Mouse (Mus musculus): ENCODE data around the gene Ttc27. TPM values are rescaled to one million over a fixed set of nuclear protein-coding genes. Genes with fewer than 3 reads are reported as not detected.

The Ttc27 gene
- polyA plus RNA-seq, 1 experiment = 0.67 TPM

GRCm38 (mm10) chr17:74819711-74820110, 102.2 kb downstream of the Ttc27 start:
- no peak overlapping the region for H3K27ac ChIP-seq (ENCODE audit: insufficient read depth, low read depth, low read length)
- H3K4me3 ChIP-seq (ENCODE audit: low read depth, low read length) = no peak overlapping the region
- 69% methylated on average over 2 of the region's 2 CpGs for WGBS
- no peaks in the 10 kb centered on the region for H3K27me3 ChIP-seq (ENCODE audit: control insufficient read depth, insufficient read depth, low read length)
- no peaks in the 10 kb centered on the region for H3K4me1 ChIP-seq (ENCODE audit: control insufficient read depth, insufficient read depth, insufficient read length, low read length)
- no peaks in the 10 kb centered on the region for H3K36me3 ChIP-seq (ENCODE audit: control insufficient read depth, insufficient read depth, low read length)
- TF ChIP-seq CTCF (IDR thresholded peaks at IDR 0.05; ENCODE audit: extremely low read depth, insufficient read length, insufficient replicate concordance, low read depth, low read length) (no peak), POLR2A (IDR thresholded peaks at IDR 0.05; ENCODE audit: low read depth, low read length) (no peak)

- Histone ChIP-seq H3K4me1 (ENCODE audit: control insufficient read depth, insufficient read depth, insufficient read length, low read length) (no peaks in the 10 kb centered on the region), H3K36me3 (ENCODE audit: control insufficient read depth, insufficient read depth, low read length) (no peaks in the 10 kb centered on the region), H3K27ac (ENCODE audit: insufficient read depth, low read depth, low read length) (no peak overlapping the region), H3K4me3 (ENCODE audit: low read depth, low read length) (no peak overlapping the region), H3K27me3 (ENCODE audit: control insufficient read depth, insufficient read depth, low read length) (no peaks in the 10 kb centered on the region)
- TF ChIP-seq CTCF (IDR thresholded peaks at IDR 0.05; ENCODE audit: extremely low read depth, insufficient read length, insufficient replicate concordance, low read depth, low read length) (no peak), POLR2A (IDR thresholded peaks at IDR 0.05; ENCODE audit: low read depth, low read length) (no peak)
- WGBS = 89% methylated on average over 2 of the region's 2 CpGs
Measured at GRCm38 (mm10) chr17:74830851-74831250, 113.3 kb downstream of the Ttc27 start.

GRCm38 (mm10) chr17:74841721-74842120, 124.2 kb downstream of the Ttc27 start:
- WGBS = 86% methylated on average over 3 of the region's 3 CpGs
- Histone ChIP-seq H3K4me1 (ENCODE audit: control insufficient read depth, insufficient read depth, insufficient read length, low read length) (no peaks in the 10 kb centered on the region), H3K27ac (ENCODE audit: insufficient read depth, low read depth, low read length) (no peak overlapping the region), H3K4me3 (ENCODE audit: low read depth, low read length) (no peak overlapping the region), H3K36me3 (ENCODE audit: control insufficient read depth, insufficient read depth, low read length) (no peaks in the 10 kb centered on the region), H3K27me3 (ENCODE audit: control insufficient read depth, insufficient read depth, low read length) (no peaks in the 10 kb centered on the region)
- TF ChIP-seq CTCF (IDR thresholded peaks at IDR 0.05; ENCODE audit: extremely low read depth, insufficient read length, insufficient replicate concordance, low read depth, low read length) = no peak
- no peak for TF ChIP-seq POLR2A (IDR thresholded peaks at IDR 0.05; ENCODE audit: low read depth, low read length)

GRCm38 (mm10) chr17:74842603-74843002, 125.1 kb downstream of the Ttc27 start:
- H3K36me3 ChIP-seq (ENCODE audit: control insufficient read depth, insufficient read depth, low read length) = no peaks in the 10 kb centered on the region
- H3K4me3 ChIP-seq (ENCODE audit: low read depth, low read length) = no peak overlapping the region
- TF ChIP-seq CTCF (IDR thresholded peaks at IDR 0.05; ENCODE audit: extremely low read depth, insufficient read length, insufficient replicate concordance, low read depth, low read length) = no peak
- no peak for TF ChIP-seq POLR2A (IDR thresholded peaks at IDR 0.05; ENCODE audit: low read depth, low read length)
- H3K27ac ChIP-seq (ENCODE audit: insufficient read depth, low read depth, low read length) = no peak overlapping the region
- WGBS = 97% methylated on average over 3 of the region's 3 CpGs
- no peaks in the 10 kb centered on the region for H3K4me1 ChIP-seq (ENCODE audit: control insufficient read depth, insufficient read depth, insufficient read length, low read length)
- H3K27me3 ChIP-seq (ENCODE audit: control insufficient read depth, insufficient read depth, low read length) = no peaks in the 10 kb centered on the region

GRCm38 (mm10) chr17:74843486-74843885, 126.0 kb downstream of the Ttc27 start:
- no peaks in the 10 kb centered on the region for H3K36me3 ChIP-seq (ENCODE audit: control insufficient read depth, insufficient read depth, low read length)
- H3K4me3 ChIP-seq (ENCODE audit: low read depth, low read length) = no peak overlapping the region
- H3K4me1 ChIP-seq (ENCODE audit: control insufficient read depth, insufficient read depth, insufficient read length, low read length) = no peaks in the 10 kb centered on the region
- 89% methylated on average over 6 of the region's 6 CpGs for WGBS
- no peak overlapping the region for H3K27ac ChIP-seq (ENCODE audit: insufficient read depth, low read depth, low read length)
- no peak for TF ChIP-seq CTCF (IDR thresholded peaks at IDR 0.05; ENCODE audit: extremely low read depth, insufficient read length, insufficient replicate concordance, low read depth, low read length)
- TF ChIP-seq POLR2A (IDR thresholded peaks at IDR 0.05; ENCODE audit: low read depth, low read length) = no peak
- H3K27me3 ChIP-seq (ENCODE audit: control insufficient read depth, insufficient read depth, low read length) = no peaks in the 10 kb centered on the region

- no peak for TF ChIP-seq POLR2A (IDR thresholded peaks at IDR 0.05; ENCODE audit: low read depth, low read length)
- TF ChIP-seq CTCF (IDR thresholded peaks at IDR 0.05; ENCODE audit: extremely low read depth, insufficient read length, insufficient replicate concordance, low read depth, low read length) = no peak
- Histone ChIP-seq H3K4me3 (ENCODE audit: low read depth, low read length) (no peak overlapping the region), H3K27ac (ENCODE audit: insufficient read depth, low read depth, low read length) (no peak overlapping the region), H3K4me1 (ENCODE audit: control insufficient read depth, insufficient read depth, insufficient read length, low read length) (peaks cover under 1% of the 10 kb centered on the region; the same call in 1 of the 2 replicates), H3K27me3 (ENCODE audit: control insufficient read depth, insufficient read depth, low read length) (no peaks in the 10 kb centered on the region), H3K36me3 (ENCODE audit: control insufficient read depth, insufficient read depth, low read length) (no peaks in the 10 kb centered on the region)
- 66% methylated on average over 10 of the region's 10 CpGs for WGBS
Measured at GRCm38 (mm10) chr17:74846031-74846891, 128.7 kb downstream of the Ttc27 start.

GRCm38 (mm10) chr17:74850216-74850615, 132.7 kb downstream of the Ttc27 start:
- Histone ChIP-seq H3K27ac (ENCODE audit: insufficient read depth, low read depth, low read length) (no peak overlapping the region), H3K4me3 (ENCODE audit: low read depth, low read length) (no peak overlapping the region), H3K4me1 (ENCODE audit: control insufficient read depth, insufficient read depth, insufficient read length, low read length) (peaks cover 2% of the 10 kb centered on the region; the same call in 1 of the 2 replicates), H3K27me3 (ENCODE audit: control insufficient read depth, insufficient read depth, low read length) (no peaks in the 10 kb centered on the region), H3K36me3 (ENCODE audit: control insufficient read depth, insufficient read depth, low read length) (no peaks in the 10 kb centered on the region)
- WGBS = 87% methylated on average over 3 of the region's 3 CpGs
- TF ChIP-seq POLR2A (IDR thresholded peaks at IDR 0.05; ENCODE audit: low read depth, low read length) (no peak), CTCF (IDR thresholded peaks at IDR 0.05; ENCODE audit: extremely low read depth, insufficient read length, insufficient replicate concordance, low read depth, low read length) (no peak)

Measured in small intestine, adult 2 months (tissue).